Mouse (Mus musculus) kidney, adult 2 months (tissue): ENCODE results near the gene Zfp597.
A peak's percentile ranks its signal among the peaks of the same experiment; 100 is the strongest.

ENCODE experiments used
- CTCF ChIP-seq: fragments of 200-500 bp; conservative IDR thresholded peaks from 2 replicates; pipeline ENCODE4 v1.5.1; 2011; ENCODE audit warnings: low read depth, mild to moderate bottlenecking, control low read depth, low read length, moderate library complexity, mixed read lengths; ENCODE audit not compliant: insufficient read depth, insufficient read length
- POLR2A ChIP-seq: fragments of 200-500 bp; IDR thresholded peaks from one replicate; pipeline ENCODE4 v1.6.1; 2011; ENCODE audit warnings: low read depth, low read length, control low read depth

DNA sequence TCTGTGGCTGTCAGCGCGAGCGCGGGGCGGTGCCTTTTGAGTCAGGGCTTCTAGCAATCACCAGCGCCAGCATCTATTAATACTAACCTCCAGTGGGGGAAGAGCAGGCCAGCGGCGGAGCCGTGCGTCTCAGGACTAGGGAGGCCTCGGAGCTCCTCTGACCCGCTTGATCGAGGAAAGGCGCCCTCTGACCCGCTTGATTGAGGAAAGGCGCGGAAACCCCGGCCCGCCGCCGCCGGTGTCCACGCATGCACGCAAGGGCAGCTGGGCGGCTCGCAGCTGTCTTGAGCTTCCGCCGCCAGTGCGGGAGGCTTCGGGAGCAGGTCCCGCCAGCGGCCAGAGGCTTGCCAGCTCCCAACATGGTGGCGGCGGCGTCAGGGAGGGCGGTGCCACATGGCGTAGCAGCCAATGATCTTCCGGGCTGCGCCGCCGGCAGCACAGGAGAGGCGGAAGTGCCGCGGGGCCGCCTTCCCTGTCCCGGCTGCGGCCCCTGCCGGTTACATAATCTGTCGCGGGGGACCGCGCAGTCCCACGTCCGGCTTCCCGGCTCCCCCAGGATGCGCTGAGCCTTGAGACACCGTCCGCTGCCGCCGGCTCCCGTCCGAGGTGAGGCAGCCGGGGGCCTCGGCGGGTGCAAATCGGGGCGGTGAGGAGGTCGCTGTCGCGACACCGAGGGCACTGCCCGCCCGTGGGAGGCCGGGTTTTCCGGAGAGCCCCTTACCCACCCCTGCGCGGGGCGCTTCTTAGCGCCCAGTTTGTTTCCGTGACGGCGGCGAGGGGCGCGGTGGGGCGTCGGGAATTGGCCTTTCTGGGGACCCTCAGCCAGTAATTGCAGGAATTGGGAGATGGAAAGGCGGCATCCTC, at the start of gene Zfp597, which contains the start of gene Gm20695:
- TF ChIP-seq POLR2A: peak; percentile 37
- TF ChIP-seq CTCF: no peak
